Mouse (Mus musculus) thymus, adult 2 months (tissue): ENCODE measurements around the gene Ada. TPM values are rescaled to one million over a fixed set of nuclear protein-coding genes. Genes with fewer than 3 reads are reported as not detected.

Experiments
- DNase-seq: peaks from one replicate; pipeline ENCODE4 v3.0.0; 2021
- H3K27ac ChIP-seq: fragments of 200-500 bp; 2 replicates; pipeline ENCODE4 v1.5.1; 2012; ENCODE audit warnings: low read length, control low read depth; ENCODE audit not compliant: control insufficient read depth, insufficient read depth
- H3K27me3 ChIP-seq: fragments of 200-500 bp; 2 replicates; pipeline ENCODE4 v1.6.1; 2012; ENCODE audit warnings: mild to moderate bottlenecking, low read length, moderate library complexity, mixed read lengths; ENCODE audit not compliant: control insufficient read depth, insufficient read depth
- H3K36me3 ChIP-seq: fragments of 200-500 bp; 2 replicates; pipeline ENCODE4 v1.6.1; 2012; ENCODE audit warnings: mild to moderate bottlenecking, low read length, moderate library complexity; ENCODE audit not compliant: control insufficient read depth, insufficient read depth
- H3K4me1 ChIP-seq: fragments of 200-500 bp; replicated peaks from 2 replicates; pipeline ENCODE4 v1.6.1; 2012; ENCODE audit warnings: low read length; ENCODE audit not compliant: control insufficient read depth, insufficient read depth
- H3K4me3 ChIP-seq: fragments of 200-500 bp; 2 replicates; pipeline ENCODE4 v1.5.1; 2012; ENCODE audit warnings: mild to moderate bottlenecking, low read length, control low read depth, moderate library complexity; ENCODE audit not compliant: control insufficient read depth, insufficient read depth
- CTCF ChIP-seq: fragments of 200-500 bp; IDR thresholded peaks from 2 replicates; pipeline ENCODE4 v1.5.1; 2012; ENCODE audit warnings: mild to moderate bottlenecking, control low read depth, low read length, moderate library complexity, borderline replicate concordance; ENCODE audit not compliant: control insufficient read depth, poor library complexity, insufficient read depth; ENCODE audit errors: extremely low read depth
- POLR2A ChIP-seq: fragments of 200-500 bp; IDR thresholded peaks from 2 replicates; pipeline ENCODE4 v1.6.1; 2012; ENCODE audit warnings: mild to moderate bottlenecking, low read length, control low read depth, moderate library complexity; ENCODE audit not compliant: control insufficient read depth, poor library complexity, insufficient read depth; ENCODE audit errors: extremely low read depth
- WGBS: fragments of 180-500 bp; shearing (Covaris S2); methylation state at CpG from one replicate; pipeline ENCODE4 v1.1.7; 2018; 5-methylcytosine and 5-hydroxymethylcytosine counted together
- polyA plus RNA-seq: library from polyadenylated mRNA; depleted of rRNA; stranded (reverse); fragments of >200 nt; gene quantifications from 2 replicates; pipeline ENCODE4 v1.2.3, GENCODE M21; 2012

Gene Ada
- polyA plus RNA-seq, 1 experiment, result 46.8 TPM

DNA sequence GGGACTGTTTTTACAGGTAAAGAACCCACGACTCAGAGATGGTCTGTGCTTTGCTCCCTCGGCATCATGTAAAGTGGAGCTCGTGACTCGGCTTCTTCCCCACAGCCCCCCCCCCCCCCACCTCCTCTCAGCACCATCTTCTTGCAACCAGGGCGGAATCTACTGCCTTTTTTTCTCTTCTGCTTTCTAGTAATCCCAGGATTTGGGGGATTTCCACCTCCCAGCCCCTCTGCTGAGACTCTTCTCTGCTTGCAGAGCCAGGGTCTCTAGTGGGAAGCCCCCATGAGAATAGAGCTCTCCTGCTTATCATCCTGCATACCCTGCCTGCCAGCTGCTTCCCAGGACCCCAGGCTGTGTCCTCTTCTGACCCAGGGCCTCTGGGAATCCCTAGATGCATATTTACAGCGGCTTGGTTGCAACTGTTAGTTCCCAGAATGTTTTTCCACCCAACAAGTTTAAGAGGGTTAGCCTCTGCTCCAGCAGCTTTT is 41.2 kb downstream of the Ada start:
- Histone ChIP-seq H3K27ac (no peak overlapping the region), H3K36me3 (no peaks in the 10 kb centered on the region)
- no peak for DNase-seq

GRCm38 (mm10) chr2:163708321-163708720 is 41.7 kb downstream of the Ada start:
- 74% methylated on average over 5 of the region's 5 CpGs for WGBS
- peaks cover 27% of the 10 kb centered on the region for H3K4me1 ChIP-seq
- no peak overlapping the region for H3K27ac ChIP-seq
- H3K36me3 ChIP-seq, result no peaks in the 10 kb centered on the region
- no peak for TF ChIP-seq POLR2A
- no peak for TF ChIP-seq CTCF
- DNase-seq, result no peak
- no peak overlapping the region for H3K4me3 ChIP-seq
- no peaks in the 10 kb centered on the region for H3K27me3 ChIP-seq

More for the DNA sequence above, 41.2 kb downstream of the Ada start:
- no peaks in the 10 kb centered on the region for H3K27me3 ChIP-seq
- H3K4me1 ChIP-seq, result peaks cover 29% of the 10 kb centered on the region
- no peak for TF ChIP-seq POLR2A
- no peak for TF ChIP-seq CTCF
- 87% methylated on average over 6 of the region's 6 CpGs for WGBS
- H3K4me3 ChIP-seq, result no peak overlapping the region

GRCm38 (mm10) chr2:163703599-163704260 is 46.3 kb downstream of the Ada start:
- TF ChIP-seq CTCF (no peak), POLR2A (no peak)
- Histone ChIP-seq H3K4me1 (peaks cover 11% of the 10 kb centered on the region), H3K36me3 (no peaks in the 10 kb centered on the region), H3K27me3 (no peaks in the 10 kb centered on the region), H3K4me3 (no peak overlapping the region), H3K27ac (no peak overlapping the region)
- 85% methylated on average over 5 of the region's 5 CpGs for WGBS
- no peak for DNase-seq

- Histone ChIP-seq H3K27me3 (no peaks in the 10 kb centered on the region), H3K27ac (no peak overlapping the region), H3K4me1 (peaks cover 18% of the 10 kb centered on the region), H3K4me3 (no peak overlapping the region), H3K36me3 (no peaks in the 10 kb centered on the region)
- DNase-seq, result no peak
- 66% methylated on average over 5 of the region's 5 CpGs for WGBS
- TF ChIP-seq CTCF, result no peak
These were observed 47.1 kb downstream of the Ada start for GRCm38 (mm10) chr2:163702921-163703320.

DNA sequence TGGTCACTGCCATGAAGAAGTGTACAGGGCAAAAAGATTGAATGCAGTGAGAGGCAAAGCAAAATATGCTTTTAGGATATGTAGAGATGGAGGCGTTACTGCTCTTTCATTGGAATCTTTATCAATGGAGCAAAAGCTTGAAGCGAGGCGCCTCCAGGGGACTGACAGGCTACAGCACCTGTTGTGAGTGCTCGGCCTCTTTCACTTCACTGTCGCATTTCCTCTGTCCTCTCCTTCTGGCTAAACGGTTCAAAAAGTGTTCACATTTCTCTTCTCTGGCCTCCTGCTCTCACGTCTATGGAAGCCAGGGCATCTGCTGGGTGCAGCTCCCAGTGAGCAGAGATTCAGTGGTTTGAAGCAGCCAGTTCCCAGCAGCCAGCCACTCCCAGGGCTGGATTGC is 47.6 kb downstream of the Ada start:
- Histone ChIP-seq H3K4me3 (no peak overlapping the region), H3K36me3 (no peaks in the 10 kb centered on the region), H3K27ac (no peak overlapping the region), H3K4me1 (peaks cover 22% of the 10 kb centered on the region), H3K27me3 (no peaks in the 10 kb centered on the region)
- 45% methylated on average over 7 of the region's 7 CpGs for WGBS
- no peak for TF ChIP-seq CTCF
- no peak for TF ChIP-seq POLR2A
- DNase-seq, result no peak

GRCm38 (mm10) chr2:163699078-163699780 is 50.8 kb downstream of the Ada start:
- H3K36me3 ChIP-seq, result no peaks in the 10 kb centered on the region
- H3K27me3 ChIP-seq, result no peaks in the 10 kb centered on the region
- 79% methylated on average over 11 of the region's 11 CpGs for WGBS
- no peak overlapping the region for H3K4me3 ChIP-seq
- no peak for TF ChIP-seq POLR2A
- peaks cover 26% of the 10 kb centered on the region for H3K4me1 ChIP-seq
- H3K27ac ChIP-seq, result no peak overlapping the region
- no peak for DNase-seq
